Mouse (Mus musculus) heart, embryonic 12.5 days (tissue): ENCODE data around the gene Fam160b1. TPM values are rescaled to one million over a fixed set of nuclear protein-coding genes. Genes with fewer than 3 reads are reported as not detected.

Source experiments
- ATAC-seq: fragments of 200-750 bp; cut with Nextera tagmentation; 2 replicates; pipeline ENCODE4 v1.8.0; 2017; ENCODE audit warnings: moderate TSS enrichment, moderate library complexity; ENCODE audit not compliant: insufficient number of reproducible peaks, low FRiP score
- H3K27ac ChIP-seq: fragments of 300-500 bp; sonication (generic); 2 replicates; pipeline ENCODE4 v1.5.1; 2016; ENCODE audit warnings: mild to moderate bottlenecking, moderate library complexity; ENCODE audit not compliant: poor library complexity, severe bottlenecking
- H3K27me3 ChIP-seq: fragments of 300-500 bp; sonication (generic); replicated peaks from 2 replicates; pipeline ENCODE4 v1.6.1; 2016; ENCODE audit warnings: mild to moderate bottlenecking, moderate library complexity
- H3K36me3 ChIP-seq: fragments of 300-500 bp; sonication (generic); 2 replicates; pipeline ENCODE4 v1.6.1; 2016; ENCODE audit warnings: mild to moderate bottlenecking, moderate library complexity
- H3K4me1 ChIP-seq: fragments of 300-500 bp; sonication (generic); replicated peaks from 2 replicates; pipeline ENCODE4 v1.6.1; 2016; ENCODE audit warnings: mild to moderate bottlenecking
- H3K4me2 ChIP-seq: fragments of 300-500 bp; sonication (generic); 2 replicates; pipeline ENCODE4 v1.6.1; 2016; ENCODE audit warnings: mild to moderate bottlenecking, moderate library complexity
- H3K4me3 ChIP-seq: fragments of 300-500 bp; sonication (generic); 2 replicates; pipeline ENCODE4 v1.5.1; 2016; ENCODE audit warnings: mild to moderate bottlenecking
- H3K9ac ChIP-seq: fragments of 300-500 bp; sonication (generic); 2 replicates; pipeline ENCODE4 v1.6.1; 2016; ENCODE audit warnings: mild to moderate bottlenecking, moderate library complexity
- H3K9me3 ChIP-seq: fragments of 300-500 bp; sonication (generic); replicated peaks from 2 replicates; pipeline ENCODE4 v1.6.1; 2016; ENCODE audit warnings: mild to moderate bottlenecking, moderate library complexity
- WGBS: fragments of 180-500 bp; shearing (Covaris S2); methylation state at CpG from one replicate; pipeline ENCODE4 v1.1.7; 2016; 5-methylcytosine and 5-hydroxymethylcytosine counted together
- polyA plus RNA-seq: library from polyadenylated mRNA; unstranded; fragments of >200 nt; fragmentation: Nextera tagmentation; extraction: Ambion mirVana; gene quantifications from 2 replicates; pipeline ENCODE4 v1.2.1, GENCODE M21; 2016

The Fam160b1 gene
- polyA plus RNA-seq, 1 experiment from 2014 or later = 15.4 TPM

DNA sequence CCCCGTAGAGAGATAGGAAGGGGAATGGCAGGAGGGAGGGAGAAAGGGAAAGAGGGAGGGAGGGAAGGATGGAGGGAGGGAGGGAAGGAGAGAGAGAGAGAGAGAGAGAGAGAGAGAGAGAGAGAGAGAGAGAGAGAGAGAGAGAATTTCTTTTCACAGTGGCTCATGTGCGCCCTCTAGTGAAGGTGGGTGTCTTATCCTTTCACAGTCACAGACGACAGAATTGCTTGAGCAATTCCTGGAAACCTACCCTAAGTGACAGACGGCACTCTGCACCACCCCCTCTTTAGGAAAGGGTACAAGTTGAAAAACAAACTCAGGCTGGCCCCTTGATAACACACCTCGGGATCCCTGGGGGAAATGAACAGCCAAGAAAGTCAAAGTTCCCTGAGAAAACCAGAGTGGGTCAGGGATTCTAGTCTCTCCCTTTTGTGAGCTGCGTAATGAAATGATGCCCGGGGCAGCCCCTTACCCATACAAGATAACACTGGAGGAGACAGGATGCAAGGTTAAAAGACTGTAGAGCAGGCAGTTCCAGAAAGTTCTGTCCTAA lies 34.7 kb upstream of the Fam160b1 start:
- no peak overlapping the region for H3K4me3 ChIP-seq
- H3K9me3 ChIP-seq = no peaks in the 10 kb centered on the region
- no peak overlapping the region for H3K27ac ChIP-seq
- no peaks in the 10 kb centered on the region for H3K4me1 ChIP-seq
- ATAC-seq = no peak
- 21% methylated on average over 7 of the region's 7 CpGs for WGBS
- H3K36me3 ChIP-seq = no peaks in the 10 kb centered on the region
- H3K9ac ChIP-seq = no peak overlapping the region
- H3K4me2 ChIP-seq = no peak overlapping the region
- H3K27me3 ChIP-seq = peaks cover 7% of the 10 kb centered on the region; the same call in 1 of the 2 replicates

DNA sequence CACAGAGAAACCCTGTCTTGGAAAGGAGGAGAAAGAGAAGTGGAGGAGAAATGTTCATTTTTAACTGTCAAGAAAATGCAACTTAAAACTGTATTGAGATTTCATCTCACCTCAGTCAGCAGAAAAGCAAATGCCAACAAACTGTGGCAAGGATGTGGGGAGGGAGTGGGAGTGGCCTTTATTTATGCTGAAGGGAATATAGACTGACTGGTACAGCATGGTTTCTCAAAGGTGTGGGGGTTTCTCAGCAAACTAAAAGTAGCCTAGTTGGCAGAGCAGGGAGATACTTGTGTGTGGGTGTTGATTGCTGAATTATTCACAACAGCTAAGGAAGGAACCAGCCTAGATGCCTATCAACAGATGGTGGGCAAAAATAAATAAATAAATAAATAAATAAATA lies 32.8 kb upstream of the Fam160b1 start:
- Histone ChIP-seq H3K4me2 (no peak overlapping the region), H3K4me3 (no peak overlapping the region), H3K36me3 (no peaks in the 10 kb centered on the region), H3K27ac (no peak overlapping the region), H3K4me1 (no peaks in the 10 kb centered on the region), H3K27me3 (peaks cover 7% of the 10 kb centered on the region; the same call in 1 of the 2 replicates), H3K9ac (no peak overlapping the region), H3K9me3 (no peaks in the 10 kb centered on the region)
- ATAC-seq = no peak

DNA sequence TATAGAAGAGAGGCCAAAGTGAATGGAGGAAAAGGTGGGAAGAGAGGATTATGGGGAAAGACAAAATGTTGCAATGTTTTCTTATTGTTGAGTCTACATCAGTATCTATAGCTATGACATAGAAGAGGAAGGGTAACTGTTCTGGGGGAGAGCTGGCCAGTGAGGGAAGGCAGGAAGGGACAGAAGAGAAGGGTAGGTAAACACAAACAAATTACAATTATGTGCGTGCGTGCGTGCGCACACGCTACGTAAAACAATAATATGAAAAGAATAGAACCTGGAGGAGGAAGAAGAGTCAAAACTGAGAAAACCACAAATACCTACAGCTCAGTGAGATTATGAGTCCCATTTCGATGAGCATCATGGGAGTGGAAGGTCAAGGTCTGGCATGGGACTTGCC lies 32.2 kb upstream of the Fam160b1 start:
- no peak overlapping the region for H3K9ac ChIP-seq
- WGBS = 95% methylated on average over 7 of the region's 7 CpGs

DNA sequence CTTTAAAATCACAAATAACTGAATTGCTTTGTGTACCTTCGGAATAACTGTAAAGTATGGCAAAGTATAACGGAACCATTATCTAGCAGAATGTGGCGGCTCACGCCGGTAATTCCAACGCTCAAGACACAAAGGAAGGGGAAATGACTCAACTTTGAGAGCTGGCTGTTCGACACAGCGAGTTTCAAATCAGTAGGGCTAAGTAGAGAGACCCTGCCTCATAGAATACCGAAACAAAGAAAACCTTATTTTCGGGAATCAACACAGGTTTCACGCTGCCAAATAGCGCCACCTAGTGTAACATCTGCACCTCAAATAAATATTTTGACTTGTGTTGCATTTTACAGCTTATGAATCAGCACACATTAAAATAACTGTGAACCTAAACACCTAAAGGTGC lies 31.7 kb upstream of the Fam160b1 start:
- Histone ChIP-seq H3K36me3 (no peaks in the 10 kb centered on the region), H3K27me3 (peaks cover 7% of the 10 kb centered on the region; the same call in 1 of the 2 replicates), H3K9ac (no peak overlapping the region), H3K4me2 (no peak overlapping the region), H3K4me3 (no peak overlapping the region), H3K9me3 (no peaks in the 10 kb centered on the region), H3K27ac (no peak overlapping the region), H3K4me1 (no peaks in the 10 kb centered on the region)
- 49% methylated on average over 12 of the region's 12 CpGs for WGBS
- no peak for ATAC-seq

More for the DNA sequence above, 32.2 kb upstream of the Fam160b1 start:
- no peaks in the 10 kb centered on the region for H3K36me3 ChIP-seq
- no peak for ATAC-seq
- H3K9me3 ChIP-seq = no peaks in the 10 kb centered on the region
- H3K4me1 ChIP-seq = no peaks in the 10 kb centered on the region
- H3K27ac ChIP-seq = no peak overlapping the region
- no peak overlapping the region for H3K4me3 ChIP-seq
- H3K27me3 ChIP-seq = peaks cover 7% of the 10 kb centered on the region; the same call in 1 of the 2 replicates
- no peak overlapping the region for H3K4me2 ChIP-seq

DNA sequence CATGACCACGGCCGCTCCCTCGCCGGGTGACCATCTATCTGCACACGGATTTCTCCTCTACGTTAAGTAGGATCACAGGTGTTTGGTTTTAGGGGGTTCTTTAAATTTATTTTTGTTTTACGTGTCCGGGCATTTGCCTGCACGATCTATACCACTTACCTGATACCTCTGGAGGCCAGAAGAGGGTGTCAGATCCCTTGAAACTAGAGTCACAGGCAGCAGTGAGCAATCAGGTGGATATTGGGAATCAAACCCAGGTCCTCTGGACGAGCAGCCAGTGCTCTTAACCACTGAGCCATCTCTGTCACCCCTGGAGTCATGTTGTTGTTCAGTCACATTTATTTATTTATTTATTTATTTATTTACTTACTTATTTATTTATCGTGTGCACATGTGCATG lies 30.2 kb upstream of the Fam160b1 start:
- H3K27ac ChIP-seq = no peak overlapping the region
- no peaks in the 10 kb centered on the region for H3K36me3 ChIP-seq
- no peak for ATAC-seq
- no peaks in the 10 kb centered on the region for H3K9me3 ChIP-seq
- no peak overlapping the region for H3K4me3 ChIP-seq
- H3K4me2 ChIP-seq = no peak overlapping the region
- no peaks in the 10 kb centered on the region for H3K27me3 ChIP-seq
- 67% methylated on average over 11 of the region's 11 CpGs for WGBS
- H3K9ac ChIP-seq = no peak overlapping the region
- H3K4me1 ChIP-seq = no peaks in the 10 kb centered on the region

DNA sequence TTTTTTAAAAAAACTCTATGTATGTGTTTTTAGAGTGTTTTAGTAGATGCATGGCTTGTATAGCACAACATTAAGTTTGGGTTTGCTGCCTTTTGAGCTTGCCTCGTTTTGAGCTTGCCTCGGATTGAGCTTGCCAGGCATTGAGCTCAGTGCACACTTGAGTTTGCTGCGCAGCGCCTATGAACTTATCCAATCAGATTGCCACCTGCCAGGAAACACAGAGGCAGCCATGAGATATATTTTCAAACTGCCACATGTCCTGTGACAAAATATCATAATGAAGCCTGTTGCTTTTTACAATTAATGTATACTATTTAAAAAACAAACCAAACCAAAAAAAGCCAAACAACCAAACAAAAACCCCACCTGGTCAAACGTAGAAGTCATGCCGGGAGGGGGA lies 29.2 kb upstream of the Fam160b1 start:
- no peak overlapping the region for H3K4me3 ChIP-seq
- H3K9ac ChIP-seq = no peak overlapping the region
- no peaks in the 10 kb centered on the region for H3K36me3 ChIP-seq
- ATAC-seq = no peak
- no peaks in the 10 kb centered on the region for H3K4me1 ChIP-seq
- H3K4me2 ChIP-seq = no peak overlapping the region
- WGBS = 81% methylated on average over 6 of the region's 6 CpGs
- no peaks in the 10 kb centered on the region for H3K9me3 ChIP-seq
- H3K27ac ChIP-seq = no peak overlapping the region
- no peaks in the 10 kb centered on the region for H3K27me3 ChIP-seq

DNA sequence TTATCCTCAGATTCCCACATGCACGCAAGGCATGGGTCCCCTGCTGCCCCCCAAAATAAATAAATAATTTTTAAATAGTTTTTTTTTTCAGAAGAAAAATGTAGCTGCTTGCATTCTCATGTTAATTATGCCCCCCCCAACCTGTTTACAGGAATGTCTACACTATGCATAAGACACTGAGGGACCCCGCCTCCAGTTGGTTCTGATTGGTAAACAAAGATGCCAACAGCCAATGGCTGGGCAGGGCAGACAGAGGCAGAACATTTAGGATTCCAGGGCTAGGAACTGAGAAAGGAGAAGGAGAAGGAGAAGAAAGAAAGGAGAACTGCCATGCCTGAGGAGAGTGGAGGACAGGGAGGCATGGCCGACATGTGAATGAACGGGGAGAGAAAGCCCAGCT lies 27.1 kb upstream of the Fam160b1 start:
- no peaks in the 10 kb centered on the region for H3K9me3 ChIP-seq
- H3K36me3 ChIP-seq = no peaks in the 10 kb centered on the region
- no peaks in the 10 kb centered on the region for H3K4me1 ChIP-seq
- H3K9ac ChIP-seq = no peak overlapping the region
- no peak for ATAC-seq
- no peak overlapping the region for H3K27ac ChIP-seq
- H3K27me3 ChIP-seq = no peaks in the 10 kb centered on the region
- WGBS = 86% methylated on average over 4 of the region's 4 CpGs
- H3K4me2 ChIP-seq = no peak overlapping the region
- H3K4me3 ChIP-seq = no peak overlapping the region

DNA sequence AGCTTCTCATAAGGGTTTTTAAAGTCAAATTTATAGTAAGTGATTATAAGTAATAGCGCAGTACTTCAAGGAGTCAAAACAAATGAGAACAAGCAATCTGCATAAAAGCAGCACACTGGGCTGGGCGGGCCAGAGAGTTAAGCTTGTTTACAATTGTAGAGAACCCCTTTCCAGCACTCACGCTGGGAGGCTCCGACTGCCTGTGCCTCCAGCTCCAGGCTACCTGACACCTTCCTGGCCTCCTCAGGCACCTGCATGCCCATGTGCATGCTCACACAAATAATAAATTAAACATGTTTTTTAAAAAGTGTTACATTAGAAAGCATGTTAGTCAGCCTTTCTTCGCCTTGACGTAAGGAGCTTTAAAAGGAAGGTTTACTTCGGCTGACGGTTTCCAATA lies 25.3 kb upstream of the Fam160b1 start:
- Histone ChIP-seq H3K9ac (no peak overlapping the region), H3K4me2 (no peak overlapping the region), H3K4me1 (no peaks in the 10 kb centered on the region), H3K27ac (no peak overlapping the region), H3K36me3 (no peaks in the 10 kb centered on the region), H3K27me3 (no peaks in the 10 kb centered on the region), H3K4me3 (no peak overlapping the region), H3K9me3 (no peaks in the 10 kb centered on the region)
- no peak for ATAC-seq
- WGBS = 61% methylated on average over 8 of the region's 8 CpGs

DNA sequence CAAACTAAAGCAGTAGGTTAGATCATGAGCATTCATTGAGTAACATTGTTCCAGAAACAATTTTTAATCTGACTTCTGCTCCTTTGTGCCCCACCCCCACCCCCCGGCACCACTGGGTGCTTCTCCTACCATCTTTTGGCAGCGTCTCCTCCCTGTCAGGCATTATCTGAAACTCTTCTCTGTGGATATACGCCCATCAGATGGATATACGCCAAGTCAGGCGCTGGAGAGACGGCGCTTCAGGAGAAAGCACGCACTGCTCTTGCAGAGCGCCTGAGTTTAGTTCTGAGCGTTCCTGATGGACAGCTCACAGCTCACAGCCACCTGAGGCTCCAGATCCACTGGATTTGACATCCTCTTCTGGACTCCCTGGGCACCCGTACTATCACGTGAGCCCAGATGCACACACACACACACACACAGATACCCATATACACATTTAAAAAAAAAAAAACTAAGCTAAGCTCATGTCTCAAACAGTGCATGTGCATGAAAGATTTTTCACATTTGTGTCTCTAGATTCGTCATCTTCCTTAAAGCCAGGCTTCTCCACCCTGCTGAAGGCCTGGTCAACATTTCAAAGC lies 21.1 kb upstream of the Fam160b1 start:
- 64% methylated on average over 13 of the region's 13 CpGs for WGBS
- no peak for ATAC-seq
- H3K9ac ChIP-seq = no peak overlapping the region
- H3K36me3 ChIP-seq = no peaks in the 10 kb centered on the region
- no peak overlapping the region for H3K4me3 ChIP-seq
- H3K27me3 ChIP-seq = no peaks in the 10 kb centered on the region
- H3K4me2 ChIP-seq = no peak overlapping the region
- H3K27ac ChIP-seq = no peak overlapping the region
- H3K9me3 ChIP-seq = no peaks in the 10 kb centered on the region
- peaks cover 4% of the 10 kb centered on the region; the same call in 1 of the 2 replicates for H3K4me1 ChIP-seq

DNA sequence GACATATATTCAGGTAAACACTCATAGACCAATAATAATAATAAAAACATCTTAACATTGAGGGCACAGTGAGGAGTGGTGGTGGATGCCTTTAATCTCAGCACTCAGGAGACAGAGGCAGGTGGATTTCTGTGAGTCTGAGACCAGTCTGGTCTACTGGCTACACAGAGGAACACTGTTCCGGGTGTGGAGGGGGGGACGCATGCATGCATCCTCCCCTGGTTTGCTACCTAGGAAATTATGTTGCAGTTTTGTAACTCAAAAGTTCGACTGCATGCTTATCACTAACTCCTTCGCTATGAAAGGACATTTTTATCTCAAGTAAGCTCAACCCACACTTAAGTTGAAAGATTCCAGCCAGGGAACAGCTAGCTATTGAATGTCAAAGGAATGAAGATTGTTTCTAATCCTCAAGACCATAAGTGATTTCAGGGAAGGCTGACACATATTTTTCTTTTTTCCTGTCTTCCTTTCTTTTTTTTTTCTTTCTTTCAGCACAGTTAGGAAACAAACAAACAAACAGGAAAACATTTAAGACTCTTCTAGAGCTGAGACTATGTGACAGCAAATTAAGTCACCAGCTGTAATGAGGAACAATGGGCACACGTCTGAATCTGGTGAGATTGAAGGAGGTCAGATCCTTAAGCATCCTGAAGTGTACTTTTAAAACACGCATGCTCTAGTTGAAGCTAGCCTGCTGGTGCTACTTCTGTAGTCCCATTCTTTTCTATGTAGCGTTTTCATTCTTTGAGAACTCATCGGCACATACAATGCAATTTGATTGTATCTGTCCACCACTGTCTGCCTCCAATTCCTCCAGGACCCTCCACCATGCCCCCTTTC lies 19.4 kb upstream of the Fam160b1 start:
- Histone ChIP-seq H3K4me2 (no peak overlapping the region), H3K27ac (no peak overlapping the region), H3K27me3 (no peaks in the 10 kb centered on the region), H3K4me1 (peaks cover 4% of the 10 kb centered on the region; the same call in 1 of the 2 replicates), H3K9me3 (0 out of 2 replicates have a peak, but pooled peaks cover 3% of the 10 kb centered on the region), H3K36me3 (no peaks in the 10 kb centered on the region), H3K9ac (no peak overlapping the region), H3K4me3 (no peak overlapping the region)
- 45% methylated on average over 8 of the region's 8 CpGs for WGBS
- ATAC-seq = no peak

DNA sequence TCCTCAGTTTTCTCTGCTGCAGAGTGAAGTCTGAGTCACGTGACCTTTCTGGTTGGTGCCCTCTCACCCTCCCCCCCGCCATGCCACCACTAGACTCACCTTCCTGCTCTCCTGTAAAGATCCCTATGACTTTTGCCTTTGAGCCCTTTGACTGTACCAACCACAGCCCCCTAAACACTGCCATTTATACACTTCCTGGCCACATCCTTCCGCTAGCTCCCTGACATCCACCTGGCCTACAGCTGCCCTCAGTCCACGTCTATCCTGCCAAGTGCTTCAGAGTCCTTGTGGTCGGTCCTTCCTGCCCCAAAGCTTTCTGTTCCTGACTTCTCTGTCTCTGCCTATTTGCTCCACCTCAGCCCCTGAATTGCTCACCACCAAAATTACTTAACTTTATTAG lies 16.6 kb upstream of the Fam160b1 start:
- Histone ChIP-seq H3K4me3 (no peak overlapping the region), H3K36me3 (no peaks in the 10 kb centered on the region), H3K4me1 (peaks cover 4% of the 10 kb centered on the region; the same call in 1 of the 2 replicates), H3K9ac (no peak overlapping the region), H3K4me2 (no peak overlapping the region), H3K27me3 (no peaks in the 10 kb centered on the region), H3K9me3 (peaks cover 6% of the 10 kb centered on the region; the same call in 1 of the 2 replicates), H3K27ac (no peak overlapping the region)
- no peak for ATAC-seq
- WGBS = 78% methylated on average over 5 of the region's 5 CpGs
